Mouse (Mus musculus): ENCODE measurements around the gene Slc35d3. TPM values are rescaled to one million over a fixed set of nuclear protein-coding genes. Genes with fewer than 3 reads are reported as not detected.

Gene Slc35d3
- total RNA-seq, 1 experiment, result 0.67 TPM

DNA sequence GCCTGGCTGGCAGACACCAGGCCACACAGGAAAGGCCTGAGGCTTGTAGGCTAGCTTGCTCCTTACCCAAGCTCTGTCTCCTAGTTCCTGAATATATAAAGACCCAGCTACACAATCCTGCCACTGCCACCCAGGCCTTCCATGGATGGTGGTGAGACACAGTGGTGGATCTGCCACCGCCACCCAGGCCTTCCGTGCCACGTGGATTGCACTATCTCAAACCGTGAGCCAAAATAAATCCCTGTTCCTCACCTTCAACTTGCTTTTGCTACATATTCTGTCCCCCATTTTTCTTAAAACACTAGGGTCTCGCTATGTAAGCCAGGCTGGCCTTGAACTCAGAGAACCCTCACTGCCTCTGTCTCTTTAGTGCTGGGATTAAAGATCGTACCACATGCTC lies 17.0 kb downstream of the Slc35d3 start:
- Histone ChIP-seq H3K36me3 (ENCODE audit: control insufficient read depth, insufficient read depth, low read length, poor library complexity, severe bottlenecking) (no peaks in the 10 kb centered on the region), H3K27ac (ENCODE audit: insufficient read depth, low read depth, low read length, poor library complexity, severe bottlenecking) (no peak overlapping the region), H3K9ac (ENCODE audit: insufficient read depth, low read depth, low read length, poor library complexity, severe bottlenecking) (no peak overlapping the region), H3K4me1 (ENCODE audit: control insufficient read depth in 2 of 2, insufficient read depth in 2 of 2, low read length in 2 of 2, poor library complexity in 1 of 2) (peaks cover 0 to 4% of the 10 kb centered on the region in 2 experiments; a peak in 2 of 4 replicates), H3K9me3 (ENCODE audit: control insufficient read depth, insufficient read depth, low read depth, low read length) (no peaks in the 10 kb centered on the region), H3K4me3 (ENCODE audit: insufficient read depth in 1 of 2, low read depth in 1 of 2, low read length in 2 of 2, poor library complexity in 1 of 2, severe bottlenecking in 1 of 2) (no peak overlapping the region)
- TF ChIP-seq CHD2 (IDR thresholded peaks at IDR 0.05; ENCODE audit: low read depth, low read length) (no peak), ZC3H11A (IDR thresholded peaks at IDR 0.05; ENCODE audit: borderline replicate concordance, low read depth, low read length) (no peak), MAFK (IDR thresholded peaks at IDR 0.05; ENCODE audit: insufficient read depth, low read depth, low read length) (no peak), ZNF384 (IDR thresholded peaks at IDR 0.05; ENCODE audit: low read depth, low read length) (no peak), HCFC1 (IDR thresholded peaks at IDR 0.05; ENCODE audit: borderline replicate concordance, insufficient read depth, low read length) (no peak)
- DNase-seq (ENCODE audit: low read depth, low spot score), result no peak
- in situ Hi-C loops (cut with MboI; ENCODE audit: low sequenced_read_pairs in 2 of 2, unreplicated experiment in 2 of 2), result no loop called here

DNA sequence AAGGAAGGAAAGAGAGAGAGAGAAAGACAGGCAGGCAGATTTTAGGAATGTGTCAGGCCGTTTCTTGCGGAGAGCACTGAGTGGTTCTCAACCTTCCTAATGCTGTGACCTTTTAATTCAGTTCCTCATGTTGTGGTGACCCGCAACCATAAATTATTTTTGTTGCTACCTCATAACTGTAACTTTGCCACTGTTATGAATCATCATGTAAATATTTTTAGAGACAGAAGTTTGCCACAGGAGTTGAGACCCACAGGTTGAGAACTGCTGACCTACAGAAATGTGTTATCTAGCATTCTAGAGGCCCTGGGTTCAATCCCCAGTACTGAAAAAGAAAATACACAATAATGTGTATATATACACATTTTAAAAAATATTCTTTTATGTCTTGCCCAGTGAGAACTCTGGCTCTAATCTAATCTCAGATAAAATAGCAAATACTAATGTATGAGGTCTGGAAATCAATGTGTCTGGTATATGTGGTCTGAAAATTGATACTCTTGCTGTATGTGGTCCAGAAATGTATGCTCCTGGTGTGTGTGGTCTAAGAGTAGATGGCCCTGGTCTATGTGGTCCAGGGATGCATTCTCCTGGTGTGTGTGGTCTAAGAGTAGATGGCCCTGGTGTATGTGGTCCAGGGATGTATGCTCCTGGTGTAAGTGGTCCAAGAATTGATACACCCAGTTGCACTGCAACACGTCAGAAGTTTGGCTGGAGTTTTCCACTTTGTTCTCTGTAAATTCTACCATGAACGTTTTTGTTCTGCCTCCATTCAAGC lies 20.0 kb downstream of the Slc35d3 start:
- Histone ChIP-seq H3K9me3 (ENCODE audit: control insufficient read depth, insufficient read depth, low read depth, low read length) (no peaks in the 10 kb centered on the region), H3K4me3 (ENCODE audit: insufficient read depth in 1 of 2, low read depth in 1 of 2, low read length in 2 of 2, poor library complexity in 1 of 2, severe bottlenecking in 1 of 2) (no peak overlapping the region), H3K4me1 (ENCODE audit: control insufficient read depth in 2 of 2, insufficient read depth in 2 of 2, low read length in 2 of 2, poor library complexity in 1 of 2) (peaks cover 0 to 3% of the 10 kb centered on the region in 2 experiments; a peak in 2 of 4 replicates), H3K27ac (ENCODE audit: insufficient read depth, low read depth, low read length, poor library complexity, severe bottlenecking) (no peak overlapping the region), H3K36me3 (ENCODE audit: control insufficient read depth, insufficient read depth, low read length, poor library complexity, severe bottlenecking) (no peaks in the 10 kb centered on the region), H3K9ac (ENCODE audit: insufficient read depth, low read depth, low read length, poor library complexity, severe bottlenecking) (no peak overlapping the region)
- TF ChIP-seq MAFK (IDR thresholded peaks at IDR 0.05; ENCODE audit: insufficient read depth, low read depth, low read length), result no peak
- no peak for TF ChIP-seq CHD2 (IDR thresholded peaks at IDR 0.05; ENCODE audit: low read depth, low read length)
- no peak for TF ChIP-seq ZC3H11A (IDR thresholded peaks at IDR 0.05; ENCODE audit: borderline replicate concordance, low read depth, low read length)
- no peak for TF ChIP-seq ZNF384 (IDR thresholded peaks at IDR 0.05; ENCODE audit: low read depth, low read length)
- TF ChIP-seq HCFC1 (IDR thresholded peaks at IDR 0.05; ENCODE audit: borderline replicate concordance, insufficient read depth, low read length), result no peak
- no peak for DNase-seq (ENCODE audit: low read depth, low spot score)
- in situ Hi-C loops (cut with MboI; ENCODE audit: low sequenced_read_pairs in 2 of 2, unreplicated experiment in 2 of 2), result no loop called here

DNA sequence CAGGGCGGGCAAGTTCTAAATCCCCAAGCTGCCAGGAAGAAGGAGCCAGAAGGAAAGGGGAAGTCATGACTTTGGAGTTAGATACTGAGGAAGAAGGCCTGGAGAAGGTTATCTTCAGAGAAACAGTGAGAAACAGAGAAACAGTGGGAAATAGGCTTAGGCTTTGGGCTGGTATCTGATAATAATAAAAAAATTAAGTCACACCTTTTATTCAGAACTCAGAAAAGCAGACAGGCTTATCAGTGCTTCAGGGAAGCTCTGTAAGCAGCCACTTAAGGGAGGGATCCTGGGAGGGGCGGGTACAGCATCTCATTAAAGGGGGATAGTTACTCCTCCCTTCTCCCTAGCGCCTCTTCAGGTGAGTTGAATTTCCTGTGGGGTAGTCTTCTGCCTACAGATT lies 30.3 kb downstream of the Slc35d3 start:
- Histone ChIP-seq H3K9me3 (ENCODE audit: control insufficient read depth, insufficient read depth, low read depth, low read length) (no peaks in the 10 kb centered on the region), H3K27ac (ENCODE audit: insufficient read depth, low read depth, low read length, poor library complexity, severe bottlenecking) (no peak overlapping the region), H3K4me3 (ENCODE audit: insufficient read depth in 1 of 2, low read depth in 1 of 2, low read length in 2 of 2, poor library complexity in 1 of 2, severe bottlenecking in 1 of 2) (no peak overlapping the region), H3K36me3 (ENCODE audit: control insufficient read depth, insufficient read depth, low read length, poor library complexity, severe bottlenecking) (no peaks in the 10 kb centered on the region), H3K4me1 (ENCODE audit: control insufficient read depth in 2 of 2, insufficient read depth in 2 of 2, low read length in 2 of 2, poor library complexity in 1 of 2) (peaks cover 0 to 2% of the 10 kb centered on the region in 2 experiments; a peak in 1 of 4 replicates), H3K9ac (ENCODE audit: insufficient read depth, low read depth, low read length, poor library complexity, severe bottlenecking) (no peak overlapping the region)
- TF ChIP-seq ZNF384 (IDR thresholded peaks at IDR 0.05; ENCODE audit: low read depth, low read length), result no peak
- no peak for TF ChIP-seq MAFK (IDR thresholded peaks at IDR 0.05; ENCODE audit: insufficient read depth, low read depth, low read length)
- TF ChIP-seq CHD2 (IDR thresholded peaks at IDR 0.05; ENCODE audit: low read depth, low read length), result no peak
- no peak for TF ChIP-seq HCFC1 (IDR thresholded peaks at IDR 0.05; ENCODE audit: borderline replicate concordance, insufficient read depth, low read length)
- TF ChIP-seq ZC3H11A (IDR thresholded peaks at IDR 0.05; ENCODE audit: borderline replicate concordance, low read depth, low read length), result no peak
- no peak for DNase-seq (ENCODE audit: low read depth, low spot score)
- in situ Hi-C loops (cut with MboI; ENCODE audit: low sequenced_read_pairs in 2 of 2, unreplicated experiment in 2 of 2), result no loop called here

GRCm38 (mm10) chr10:19818723-19819355 lies 32.4 kb downstream of the Slc35d3 start:
- in situ Hi-C loops (cut with MboI; ENCODE audit: low sequenced_read_pairs in 2 of 2, unreplicated experiment in 2 of 2), result no loop called here
- TF ChIP-seq CHD2 (IDR thresholded peaks at IDR 0.05; ENCODE audit: low read depth, low read length) (no peak), ZNF384 (IDR thresholded peaks at IDR 0.05; ENCODE audit: low read depth, low read length) (no peak), MAFK (IDR thresholded peaks at IDR 0.05; ENCODE audit: insufficient read depth, low read depth, low read length) (no peak), HCFC1 (IDR thresholded peaks at IDR 0.05; ENCODE audit: borderline replicate concordance, insufficient read depth, low read length) (no peak)
- Histone ChIP-seq H3K27ac (ENCODE audit: insufficient read depth, low read depth, low read length, poor library complexity, severe bottlenecking) (no peak overlapping the region), H3K9me3 (ENCODE audit: control insufficient read depth, insufficient read depth, low read depth, low read length) (no peaks in the 10 kb centered on the region), H3K4me3 (ENCODE audit: insufficient read depth in 1 of 2, low read depth in 1 of 2, low read length in 2 of 2, poor library complexity in 1 of 2, severe bottlenecking in 1 of 2) (no peak overlapping the region), H3K9ac (ENCODE audit: insufficient read depth, low read depth, low read length, poor library complexity, severe bottlenecking) (no peak overlapping the region), H3K4me1 (ENCODE audit: control insufficient read depth in 2 of 2, insufficient read depth in 2 of 2, low read length in 2 of 2, poor library complexity in 1 of 2) (peaks cover 0 to 2% of the 10 kb centered on the region in 2 experiments; a peak in 1 of 4 replicates), H3K36me3 (ENCODE audit: control insufficient read depth, insufficient read depth, low read length, poor library complexity, severe bottlenecking) (no peaks in the 10 kb centered on the region)
- no peak for DNase-seq (ENCODE audit: low read depth, low spot score)
